Mouse (Mus musculus) adrenal gland, postnatal 14 days (tissue): ENCODE measurements at regions not wholly inside any gene's neighbourhood (a gene's known extent, or its start where the extent isn't known, plus 50 kb on each side); places are given as distances from the start of the nearest gene placed in this dataset.

Source experiments
- DNase-seq: peaks from one replicate; pipeline ENCODE4 v3.0.0; 2021; ENCODE audit warnings: mixed read lengths
- microRNA-seq, 2 experiments: library from miRNA; unstranded; fragments of <30 nt; microRNA quantifications; one replicate each; pipeline ENCODE4 v1.2.0; 2021

DNA sequence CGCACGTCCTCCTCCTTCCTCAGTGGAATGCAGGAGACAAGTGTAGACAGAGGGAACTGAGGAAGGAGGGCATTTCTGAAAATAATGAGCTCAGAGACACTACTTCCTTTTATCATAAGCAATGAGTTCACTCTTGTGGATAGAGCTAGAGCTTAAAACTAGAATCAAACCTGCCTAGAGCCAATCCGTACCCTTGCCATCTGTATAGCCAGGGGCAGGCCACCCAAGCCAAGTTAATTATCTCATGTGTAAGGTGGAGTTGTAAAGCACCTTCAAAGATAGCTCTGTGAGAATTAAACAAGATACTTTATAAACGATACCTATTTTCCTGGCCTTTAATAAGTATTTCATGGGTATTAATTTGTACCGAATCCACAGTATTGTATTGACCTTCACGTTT is 113.4 kb upstream of the Sptlc3 start:
- DNase-seq, result no peak

DNA sequence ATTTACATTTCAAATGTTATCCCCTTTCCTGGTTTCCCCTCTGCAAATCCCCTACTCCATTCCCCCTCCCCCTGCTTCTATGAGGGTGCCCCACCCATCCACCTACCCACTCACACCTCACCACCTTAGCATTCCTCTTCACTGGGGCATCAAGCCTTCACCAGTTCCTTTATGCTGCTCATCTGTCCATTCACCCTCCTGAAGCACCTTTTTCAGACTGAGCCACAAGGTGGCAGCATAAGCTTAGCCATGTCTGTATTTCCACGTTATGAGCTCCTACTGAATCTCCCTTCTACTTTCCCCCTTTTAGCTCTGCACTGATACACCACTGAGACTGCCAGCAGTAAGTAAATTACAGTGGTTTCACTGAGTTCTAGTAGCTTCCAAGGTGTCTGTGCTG is 112.1 kb upstream of the Sptlc3 start:
- DNase-seq, result peak; percentile 75

DNA sequence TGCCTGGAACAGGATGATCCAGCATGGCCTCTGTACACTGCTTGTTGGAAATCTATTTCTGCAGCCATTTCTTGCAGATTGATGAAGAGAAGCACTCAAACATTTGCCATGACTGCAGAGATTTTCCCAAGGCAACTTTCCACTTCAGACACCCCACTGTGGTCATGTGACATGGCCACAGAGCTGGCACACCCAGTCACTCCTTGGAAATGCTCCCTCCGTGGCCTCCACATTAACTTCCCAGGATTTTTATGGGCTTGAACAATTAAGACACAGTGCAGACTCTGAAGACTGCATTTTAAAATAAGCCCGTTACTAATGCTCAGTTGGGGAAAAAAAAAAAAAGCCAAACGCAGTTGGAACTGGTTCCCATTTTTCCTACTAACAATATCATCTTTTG is 80.2 kb upstream of the Sptlc3 start:
- DNase-seq, result no peak

GRCm38 (mm10) chr2:139417506-139417905 is 76.2 kb upstream of the Sptlc3 start:
- no peak for DNase-seq

DNA sequence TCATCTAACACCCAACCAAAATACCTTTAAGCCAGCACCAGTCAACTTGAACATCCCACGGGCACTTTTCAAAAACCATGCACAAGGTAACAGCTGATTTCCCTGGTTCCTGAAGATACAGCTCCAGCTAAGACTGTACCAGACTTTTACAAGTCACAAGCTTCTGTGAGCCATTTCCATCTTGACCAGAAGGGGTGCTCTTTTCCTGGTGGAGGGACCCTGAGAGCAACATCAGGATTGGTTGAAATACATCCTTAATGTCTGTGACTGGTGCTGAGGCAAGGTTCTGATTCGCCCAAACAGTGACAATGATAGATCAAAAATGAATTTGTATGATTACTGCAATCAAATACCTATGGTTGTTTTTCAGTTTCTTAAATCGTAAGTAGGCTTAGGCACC is 71.0 kb upstream of the Sptlc3 start:
- DNase-seq, result peak; percentile 11

- no peak for DNase-seq
Measured at GRCm38 (mm10) chr2:139423413-139423812, 70.3 kb upstream of the Sptlc3 start.

Small RNA genes in the stretch of these regions (microRNA-seq; reads per million reads assigned to microRNA genes)
- gene Mir1952, result 0 reads per million in 2 experiments
